Mouse (Mus musculus) kidney, embryonic 14.5 days (tissue): ENCODE results near the gene Ptprg. TPM values are rescaled to one million over a fixed set of nuclear protein-coding genes. Genes with fewer than 3 reads are reported as not detected.
"Not testable (repeated sequence)": the region's sequence is repeated elsewhere in the genome, so short reads cannot be mapped to it uniquely, and the experiment has no call there.

ENCODE experiments used
- ATAC-seq: fragments of 200-750 bp; cut with Nextera tagmentation; 2 replicates; pipeline ENCODE4 v1.8.0; 2017; ENCODE audit warnings: moderate number of reproducible peaks, mild to moderate bottlenecking, moderate TSS enrichment, moderate library complexity; ENCODE audit not compliant: low FRiP score, low TSS enrichment
- H3K27ac ChIP-seq: fragments of 300-500 bp; sonication (generic); 2 replicates; pipeline ENCODE4 v1.5.1; 2014; ENCODE audit warnings: low read depth, mild to moderate bottlenecking, low read length, moderate library complexity, mixed read lengths
- H3K27me3 ChIP-seq: fragments of 300-500 bp; sonication (generic); 2 replicates; pipeline ENCODE4 v1.6.1; 2014; ENCODE audit warnings: mild to moderate bottlenecking, low read length; ENCODE audit not compliant: control insufficient read depth, insufficient read depth
- H3K36me3 ChIP-seq: fragments of 300-500 bp; sonication (generic); 2 replicates; pipeline ENCODE4 v1.6.1; 2014; ENCODE audit warnings: low read length, mixed read lengths; ENCODE audit not compliant: control insufficient read depth, insufficient read depth
- H3K4me1 ChIP-seq: fragments of 300-500 bp; sonication (generic); 2 replicates; pipeline ENCODE4 v1.6.1; 2014; ENCODE audit warnings: low read length, mixed read lengths; ENCODE audit not compliant: control insufficient read depth, insufficient read depth
- H3K4me2 ChIP-seq: fragments of 300-500 bp; sonication (generic); replicated peaks from 2 replicates; pipeline ENCODE4 v1.6.1; 2014; ENCODE audit warnings: low read depth, mild to moderate bottlenecking, low read length
- H3K4me3 ChIP-seq: fragments of 300-500 bp; sonication (generic); 2 replicates; pipeline ENCODE4 v1.5.1; 2014; ENCODE audit warnings: mild to moderate bottlenecking, low read length
- H3K9ac ChIP-seq: fragments of 300-500 bp; sonication (generic); 2 replicates; pipeline ENCODE4 v1.6.1; 2014; ENCODE audit warnings: low read depth, mild to moderate bottlenecking, low read length, moderate library complexity
- H3K9me3 ChIP-seq: fragments of 300-500 bp; sonication (generic); 2 replicates; pipeline ENCODE4 v1.6.1; 2016; ENCODE audit warnings: low read length; ENCODE audit not compliant: control insufficient read depth
- WGBS: fragments of 180-500 bp; shearing (Covaris S2); extraction: QIAGEN DNeasy Blood & Tissue Kit; methylation state at CpG from one replicate; pipeline ENCODE4 v1.1.7; 2014; 5-methylcytosine and 5-hydroxymethylcytosine counted together
- polyA plus RNA-seq: library from polyadenylated mRNA; unstranded; fragments of >200 nt; fragmentation: Nextera tagmentation; extraction: Ambion mirVana; gene quantifications from 2 replicates; pipeline ENCODE4 v1.2.1, GENCODE M21; 2014

Gene Ptprg
- polyA plus RNA-seq, 1 experiment from 2014 or later = 44.3 TPM

DNA sequence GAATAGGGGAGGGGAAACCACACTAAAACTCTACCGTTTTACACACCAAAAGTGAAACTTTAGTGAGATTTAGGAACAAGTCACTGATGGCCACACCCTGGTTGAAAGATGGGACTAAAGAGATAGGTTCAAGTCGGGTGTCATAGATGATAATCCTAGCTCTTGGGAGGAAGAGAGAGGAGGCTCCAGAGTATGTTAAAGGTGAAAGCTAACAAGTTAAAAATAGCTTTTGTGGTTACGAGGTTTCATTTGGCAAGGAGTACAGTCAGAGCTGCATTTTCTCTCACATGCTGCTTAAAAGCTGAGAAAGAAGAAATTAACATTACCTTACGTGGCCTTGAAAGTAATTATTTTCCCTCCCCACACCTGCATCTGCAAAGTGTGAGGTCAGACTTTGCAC lies 690.4 kb downstream of the Ptprg start:
- ATAC-seq = no peak
- H3K4me1 ChIP-seq = no peaks in the 10 kb centered on the region
- H3K9me3 ChIP-seq = no peaks in the 10 kb centered on the region
- H3K9ac ChIP-seq = no peak overlapping the region
- peaks cover 7% of the 10 kb centered on the region for H3K36me3 ChIP-seq
- H3K4me2 ChIP-seq = no peak overlapping the region
- 74% methylated on average over 4 of the region's 4 CpGs for WGBS
- no peak overlapping the region for H3K27ac ChIP-seq
- H3K4me3 ChIP-seq = no peak overlapping the region
- H3K27me3 ChIP-seq = no peaks in the 10 kb centered on the region

GRCm38 (mm10) chr14:12276031-12276430 lies 722.7 kb downstream of the Ptprg start:
- no peak overlapping the region for H3K27ac ChIP-seq
- H3K36me3 ChIP-seq = no peaks in the 10 kb centered on the region
- H3K9ac ChIP-seq = no peak overlapping the region
- no peaks in the 10 kb centered on the region for H3K9me3 ChIP-seq
- ATAC-seq = no peak
- H3K4me1 ChIP-seq = no peaks in the 10 kb centered on the region
- H3K4me2 ChIP-seq = no peak overlapping the region
- 67% methylated on average over 3 of the region's 3 CpGs for WGBS
- H3K4me3 ChIP-seq = no peak overlapping the region
- H3K27me3 ChIP-seq = no peaks in the 10 kb centered on the region

GRCm38 (mm10) chr14:12283641-12284040 lies 730.3 kb downstream of the Ptprg start, which contains the start of gene Gm49355:
Gene Gm49355 (plus strand): TSS chr14:12283976.
- Histone ChIP-seq H3K4me2 (peak within 1 kb of the TSS; percentile 54), H3K27ac (peak within 1 kb of the TSS; percentile 94), H3K4me1 (no peaks in the 10 kb centered on the region), H3K4me3 (peak within 1 kb of the TSS; percentile 66), H3K9ac (peak within 1 kb of the TSS; percentile 76), H3K36me3 (no peaks in the 10 kb centered on the region; the same call in 1 of the 2 replicates), H3K27me3 (no peaks in the 10 kb centered on the region), H3K9me3 (no peaks in the 10 kb centered on the region)
- 0 out of 2 replicates have a peak, but pooled peaks have one; percentile 7 for ATAC-seq
- 80% methylated on average over 6 of the region's 6 CpGs for WGBS

GRCm38 (mm10) chr14:12284141-12284912 lies 731.0 kb downstream of the Ptprg start, which contains the start of gene 3830406C13Rik:
Gene 3830406C13Rik (plus strand): TSS chr14:12284173.
- WGBS = under 1% methylated on average over 48 of the region's 48 CpGs
- Histone ChIP-seq H3K27me3 (no peaks in the 10 kb centered on the region), H3K9me3 (no peaks in the 10 kb centered on the region), H3K4me1 (no peaks in the 10 kb centered on the region), H3K4me3 (peak within 1 kb of the TSS; percentile 66), H3K36me3 (no peaks in the 10 kb centered on the region; the same call in 1 of the 2 replicates), H3K27ac (peak within 1 kb of the TSS; percentile 94), H3K4me2 (peak within 1 kb of the TSS; percentile 54), H3K9ac (peak within 1 kb of the TSS; percentile 76)
- ATAC-seq = peak; percentile 100

DNA sequence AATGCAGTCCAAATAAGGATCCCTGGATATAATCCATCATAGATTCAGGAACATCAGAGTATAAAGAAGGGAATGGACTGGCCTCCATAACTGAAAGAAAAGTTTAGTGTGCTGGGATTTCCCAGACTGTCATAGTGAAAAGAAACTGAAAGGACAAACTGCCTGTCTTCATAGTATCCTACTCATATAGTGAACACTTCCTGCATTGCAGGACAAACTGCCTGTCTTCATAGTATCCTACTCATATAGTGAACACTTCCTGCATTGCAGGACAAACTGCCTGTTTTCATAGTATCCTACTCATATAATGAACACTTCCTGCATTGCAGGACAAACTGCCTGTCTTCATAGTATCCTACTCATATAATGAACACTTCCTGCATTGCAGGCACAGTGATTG lies 736.4 kb downstream of the Ptprg start:
- not testable (repeated sequence) for H3K4me1 ChIP-seq, H3K27ac ChIP-seq, H3K4me2 ChIP-seq, H3K36me3 ChIP-seq, H3K9me3 ChIP-seq, H3K4me3 ChIP-seq, H3K27me3 ChIP-seq, H3K9ac ChIP-seq, ATAC-seq

Other genes starting within 250 kb of the Ptprg start
- 1.8 and 2.3 TPM in 2 replicates for gene Gm3839, start 196.8 kb upstream of the Ptprg start, polyA plus RNA-seq